Mouse (Mus musculus): ENCODE results near the gene Erg. TPM values are rescaled to one million over a fixed set of nuclear protein-coding genes. Genes with fewer than 3 reads are reported as not detected.

Erg gene
- polyA plus RNA-seq, 1 experiment = 6.6 TPM

DNA sequence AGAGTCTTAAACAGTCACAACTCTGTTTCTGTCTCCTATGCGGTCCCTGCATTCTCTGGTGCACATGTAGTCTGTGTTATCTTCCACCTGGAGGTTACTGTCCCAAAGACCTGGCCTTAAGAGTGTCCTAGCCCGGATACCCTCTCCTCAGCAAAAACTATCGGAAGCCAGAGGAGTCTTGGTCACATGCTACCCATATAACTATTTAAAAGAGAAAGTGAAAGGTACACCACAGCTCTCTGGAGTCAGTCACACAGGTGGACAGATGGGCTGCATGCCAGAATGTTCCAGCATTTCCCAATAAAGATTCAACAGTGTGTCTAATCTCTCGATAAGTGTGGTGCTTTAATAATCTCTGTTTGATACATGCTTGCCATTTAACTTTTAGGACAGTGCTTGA, 7.1 kb downstream of the Erg start:
- 91% methylated on average over 4 of the region's 4 CpGs for WGBS
- TF ChIP-seq CTCF (IDR thresholded peaks at IDR 0.05; ENCODE audit: borderline replicate concordance, insufficient read depth, low read depth, low read length) (no peak), POLR2A (IDR thresholded peaks at IDR 0.05; ENCODE audit: borderline replicate concordance, insufficient read depth, low read length) (no peak)

DNA sequence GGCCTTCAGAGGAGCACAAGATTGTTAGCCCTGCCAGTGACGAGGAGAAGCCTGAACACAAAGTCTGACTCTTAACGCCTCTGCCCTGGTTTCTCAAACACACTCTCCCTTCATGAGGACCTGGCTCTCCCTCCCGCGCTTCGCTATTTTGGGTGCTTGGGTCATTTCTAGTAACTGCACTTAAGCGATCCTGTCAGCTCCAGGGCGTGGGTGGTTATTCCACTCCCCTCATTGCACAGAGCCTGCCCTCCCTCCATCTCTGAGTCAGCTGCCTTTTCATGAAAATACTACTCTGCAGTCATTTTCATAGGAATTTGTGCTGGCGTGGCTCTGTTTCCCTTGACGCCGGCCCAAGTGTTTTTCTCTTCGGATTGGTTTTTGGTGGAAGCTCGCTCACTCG, 13.2 kb downstream of the Erg start:
- no peak overlapping the region for H3K27ac ChIP-seq (ENCODE audit: insufficient read depth, low read length)
- H3K4me3 ChIP-seq (replicated peaks; ENCODE audit: insufficient read depth, low read depth, low read length) = no peak overlapping the region
- TF ChIP-seq CTCF (IDR thresholded peaks at IDR 0.05; ENCODE audit: borderline replicate concordance, insufficient read depth, low read depth, low read length) (no peak), POLR2A (IDR thresholded peaks at IDR 0.05; ENCODE audit: borderline replicate concordance, insufficient read depth, low read length) (no peak)
- no peak for DNase-seq
- 75% methylated on average over 13 of the region's 13 CpGs for WGBS
- no peaks in the 10 kb centered on the region for H3K4me1 ChIP-seq (ENCODE audit: control insufficient read depth, insufficient read depth, low read length)
- H3K27me3 ChIP-seq (ENCODE audit: control insufficient read depth, insufficient read depth, low read length) = no peaks in the 10 kb centered on the region

More for the DNA sequence above, 7.1 kb downstream of the Erg start:
- no peaks in the 10 kb centered on the region for H3K27me3 ChIP-seq (ENCODE audit: control insufficient read depth, insufficient read depth, low read length)
- H3K27ac ChIP-seq (ENCODE audit: insufficient read depth, low read length) = no peak overlapping the region
- no peak overlapping the region for H3K4me3 ChIP-seq (replicated peaks; ENCODE audit: insufficient read depth, low read depth, low read length)
- DNase-seq = no peak
- no peaks in the 10 kb centered on the region for H3K4me1 ChIP-seq (ENCODE audit: control insufficient read depth, insufficient read depth, low read length)

DNA sequence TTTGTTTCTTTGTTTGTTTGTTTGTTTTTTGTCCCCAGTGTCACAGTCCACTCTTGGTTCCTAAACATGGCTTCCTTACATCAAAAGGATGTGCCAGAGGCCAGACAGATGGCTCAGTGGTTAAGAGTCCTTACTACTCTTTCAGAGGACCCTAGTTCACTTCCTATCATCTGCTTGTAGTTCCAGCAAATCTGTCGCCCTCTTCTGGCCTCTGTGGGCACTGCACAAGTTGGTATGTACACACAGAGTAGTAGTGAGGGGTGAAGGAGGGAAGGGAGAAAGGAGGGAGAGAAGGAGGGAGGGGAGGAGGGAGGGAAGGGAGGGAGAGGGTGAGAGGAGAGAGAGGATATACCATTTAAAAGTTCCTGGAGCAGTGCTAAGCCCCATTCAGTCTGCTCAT, 15.8 kb downstream of the Erg start:
- WGBS = 4% methylated on average over 1 of the region's 1 CpGs

DNA sequence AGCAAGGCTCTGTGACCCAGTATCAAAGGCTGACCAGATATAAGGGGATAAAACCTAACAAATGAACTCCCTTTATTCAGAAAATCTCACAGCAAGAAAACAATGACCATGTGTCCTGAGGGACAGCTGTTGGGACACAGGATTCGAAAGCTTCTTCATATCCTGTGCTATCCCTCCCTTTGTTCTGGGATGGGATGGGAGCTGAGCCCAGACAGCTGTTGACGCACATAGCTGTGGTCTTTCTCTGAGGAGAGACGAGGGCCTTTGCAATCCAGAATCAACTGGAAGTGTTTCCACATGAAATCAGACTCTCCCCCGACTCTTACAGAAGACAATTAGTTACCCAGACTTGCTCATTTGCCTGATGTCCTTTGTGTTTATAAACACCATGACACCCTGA, 29.6 kb downstream of the Erg start:
- DNase-seq = no peak
- no peak overlapping the region for H3K27ac ChIP-seq (ENCODE audit: insufficient read depth, low read length)
- WGBS = 68% methylated on average over 4 of the region's 4 CpGs
- TF ChIP-seq CTCF (IDR thresholded peaks at IDR 0.05; ENCODE audit: borderline replicate concordance, insufficient read depth, low read depth, low read length) (no peak), POLR2A (IDR thresholded peaks at IDR 0.05; ENCODE audit: borderline replicate concordance, insufficient read depth, low read length) (no peak)
- no peak overlapping the region for H3K4me3 ChIP-seq (replicated peaks; ENCODE audit: insufficient read depth, low read depth, low read length)
- H3K4me1 ChIP-seq (ENCODE audit: control insufficient read depth, insufficient read depth, low read length) = no peaks in the 10 kb centered on the region
- no peaks in the 10 kb centered on the region for H3K27me3 ChIP-seq (ENCODE audit: control insufficient read depth, insufficient read depth, low read length)

More for the DNA sequence above, 15.8 kb downstream of the Erg start:
- TF ChIP-seq CTCF (IDR thresholded peaks at IDR 0.05; ENCODE audit: borderline replicate concordance, insufficient read depth, low read depth, low read length) = peak; percentile 10; the same call in 1 of the 2 replicates
- TF ChIP-seq POLR2A (IDR thresholded peaks at IDR 0.05; ENCODE audit: borderline replicate concordance, insufficient read depth, low read length) = no peak
- no peaks in the 10 kb centered on the region for H3K4me1 ChIP-seq (ENCODE audit: control insufficient read depth, insufficient read depth, low read length)
- H3K27ac ChIP-seq (ENCODE audit: insufficient read depth, low read length) = no peak overlapping the region
- no peak for DNase-seq
- no peaks in the 10 kb centered on the region for H3K27me3 ChIP-seq (ENCODE audit: control insufficient read depth, insufficient read depth, low read length)
- H3K4me3 ChIP-seq (replicated peaks; ENCODE audit: insufficient read depth, low read depth, low read length) = no peak overlapping the region

DNA sequence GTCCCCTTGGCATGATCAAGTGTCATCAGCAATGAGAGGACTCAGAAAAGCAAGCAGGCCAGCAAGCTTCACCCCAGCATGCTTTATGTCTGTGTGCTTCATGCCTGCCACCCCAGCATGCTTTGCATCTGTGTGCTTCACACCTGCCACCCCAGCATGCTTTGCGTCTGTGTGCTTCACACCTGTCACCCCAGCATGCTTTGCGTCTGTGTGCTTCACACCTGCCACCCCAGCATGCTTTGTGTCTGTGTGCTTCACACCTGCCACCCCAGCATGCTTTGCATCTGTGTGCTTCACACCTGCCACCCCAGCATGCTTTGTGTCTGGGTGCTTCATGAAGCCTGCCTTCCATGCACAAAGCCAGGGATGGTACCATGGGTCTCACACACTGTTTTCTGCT, 33.3 kb downstream of the Erg start:
- Histone ChIP-seq H3K27me3 (ENCODE audit: control insufficient read depth, insufficient read depth, low read length) (no peaks in the 10 kb centered on the region), H3K27ac (ENCODE audit: insufficient read depth, low read length) (no peak overlapping the region), H3K4me3 (replicated peaks; ENCODE audit: insufficient read depth, low read depth, low read length) (no peak overlapping the region), H3K4me1 (ENCODE audit: control insufficient read depth, insufficient read depth, low read length) (no peaks in the 10 kb centered on the region)
- no peak for DNase-seq
- whole genome bisulfite sequencing = 79% methylated on average over 2 of the region's 2 CpGs
- TF ChIP-seq POLR2A (IDR thresholded peaks at IDR 0.05; ENCODE audit: borderline replicate concordance, insufficient read depth, low read length) = no peak

DNA sequence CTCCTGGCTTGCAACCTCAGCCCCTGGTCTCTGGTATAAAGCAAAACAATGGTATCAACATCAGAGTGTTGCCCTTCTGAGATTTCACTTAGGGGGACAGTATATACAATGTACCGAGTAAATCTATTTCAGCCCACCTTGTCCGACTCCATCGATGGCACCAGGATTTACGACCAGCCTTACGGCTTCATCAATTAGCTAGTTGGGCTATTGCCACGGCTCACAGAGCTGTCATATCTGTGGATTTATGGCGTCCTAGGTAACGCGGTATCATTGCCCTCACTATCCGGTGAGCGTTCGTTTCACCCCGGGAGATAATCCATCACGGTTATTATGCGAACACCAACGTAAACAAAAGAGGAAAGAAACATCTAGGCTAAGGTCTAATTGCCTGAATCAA, 33.9 kb downstream of the Erg start:
- Histone ChIP-seq H3K27me3 (ENCODE audit: control insufficient read depth, insufficient read depth, low read length) (no peaks in the 10 kb centered on the region), H3K4me3 (replicated peaks; ENCODE audit: insufficient read depth, low read depth, low read length) (no peak overlapping the region), H3K27ac (ENCODE audit: insufficient read depth, low read length) (no peak overlapping the region), H3K4me1 (ENCODE audit: control insufficient read depth, insufficient read depth, low read length) (no peaks in the 10 kb centered on the region)
- TF ChIP-seq CTCF (IDR thresholded peaks at IDR 0.05; ENCODE audit: borderline replicate concordance, insufficient read depth, low read depth, low read length) = no peak
- no peak for TF ChIP-seq POLR2A (IDR thresholded peaks at IDR 0.05; ENCODE audit: borderline replicate concordance, insufficient read depth, low read length)
- 30% methylated on average over 16 of the region's 16 CpGs for WGBS
- no peak for DNase-seq

DNA sequence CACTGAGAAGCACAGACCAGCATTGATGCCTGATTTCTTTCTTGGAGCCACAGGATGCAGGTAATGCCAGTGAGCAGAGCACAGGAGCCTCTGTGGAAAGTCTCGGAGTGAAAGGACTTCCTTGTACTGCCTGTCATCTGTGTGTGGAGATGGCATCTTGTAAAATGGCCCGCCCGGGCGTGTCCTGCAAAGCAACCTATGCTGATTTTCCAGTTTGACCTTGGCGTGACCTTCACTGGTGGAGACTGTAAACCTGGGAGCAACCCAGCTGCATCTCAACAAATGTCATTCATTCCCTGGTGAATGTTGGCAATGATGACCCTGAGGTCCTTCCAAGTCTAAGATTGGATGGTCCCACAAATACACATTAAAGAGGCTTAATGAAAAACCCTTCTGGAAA, 35.9 kb downstream of the Erg start:
- Histone ChIP-seq H3K27ac (ENCODE audit: insufficient read depth, low read length) (no peak overlapping the region), H3K27me3 (ENCODE audit: control insufficient read depth, insufficient read depth, low read length) (no peaks in the 10 kb centered on the region), H3K4me3 (replicated peaks; ENCODE audit: insufficient read depth, low read depth, low read length) (no peak overlapping the region), H3K4me1 (ENCODE audit: control insufficient read depth, insufficient read depth, low read length) (no peaks in the 10 kb centered on the region)
- no peak for TF ChIP-seq CTCF (IDR thresholded peaks at IDR 0.05; ENCODE audit: borderline replicate concordance, insufficient read depth, low read depth, low read length)
- no peak for TF ChIP-seq POLR2A (IDR thresholded peaks at IDR 0.05; ENCODE audit: borderline replicate concordance, insufficient read depth, low read length)
- DNase-seq = no peak
- WGBS = 94% methylated on average over 5 of the region's 5 CpGs

DNA sequence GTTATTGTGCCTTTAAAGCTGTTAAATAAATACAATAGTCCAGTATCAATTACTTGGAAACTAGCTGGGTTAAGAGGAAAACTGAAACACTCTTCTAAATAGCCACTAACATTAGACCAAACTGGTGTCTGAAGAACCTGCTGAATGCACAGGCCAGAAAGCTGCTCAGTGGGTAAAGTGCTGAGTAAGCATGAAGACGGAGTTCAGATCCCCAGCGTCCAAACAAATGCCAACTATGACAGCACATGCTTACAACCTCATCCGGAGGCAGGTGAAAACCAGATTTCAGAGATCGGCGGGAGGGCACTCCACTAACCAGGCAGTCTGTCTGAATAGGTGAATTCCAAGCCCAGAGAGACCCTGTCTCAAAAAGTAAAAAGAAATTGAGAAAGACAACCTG, 41.6 kb downstream of the Erg start:
- Histone ChIP-seq H3K27me3 (ENCODE audit: control insufficient read depth, insufficient read depth, low read length) (no peaks in the 10 kb centered on the region), H3K4me1 (ENCODE audit: control insufficient read depth, insufficient read depth, low read length) (no peaks in the 10 kb centered on the region), H3K27ac (ENCODE audit: insufficient read depth, low read length) (no peak overlapping the region), H3K4me3 (replicated peaks; ENCODE audit: insufficient read depth, low read depth, low read length) (no peak overlapping the region)
- 81% methylated on average over 5 of the region's 5 CpGs for WGBS
- no peak for DNase-seq
- TF ChIP-seq POLR2A (IDR thresholded peaks at IDR 0.05; ENCODE audit: borderline replicate concordance, insufficient read depth, low read length) = no peak
- no peak for TF ChIP-seq CTCF (IDR thresholded peaks at IDR 0.05; ENCODE audit: borderline replicate concordance, insufficient read depth, low read depth, low read length)
